Mouse (Mus musculus) hindbrain, embryonic 14.5 days (tissue): ENCODE data around the gene Gm14226. TPM values are rescaled to one million over a fixed set of nuclear protein-coding genes. Genes with fewer than 3 reads are reported as not detected.

Experiments
- ATAC-seq: fragments of 200-750 bp; cut with Nextera tagmentation; 2 replicates; pipeline ENCODE4 v1.8.0; 2017; ENCODE audit warnings: moderate number of reproducible peaks, mild to moderate bottlenecking, moderate TSS enrichment, moderate library complexity; ENCODE audit not compliant: low FRiP score
- DNase-seq: peaks from one replicate; pipeline ENCODE4 v3.0.0-alpha.2; 2015; ENCODE audit warnings: low spot score
- H3K27ac ChIP-seq: fragments of 300-500 bp; sonication (generic); 2 replicates; pipeline ENCODE4 v1.5.1; 2014; ENCODE audit warnings: mild to moderate bottlenecking, moderate library complexity
- H3K27me3 ChIP-seq: fragments of 300-500 bp; sonication (generic); 2 replicates; pipeline ENCODE4 v1.6.1; 2014; ENCODE audit warnings: mild to moderate bottlenecking, low read length, mixed read lengths; ENCODE audit not compliant: control insufficient read depth, insufficient read depth
- H3K36me3 ChIP-seq: fragments of 300-500 bp; sonication (generic); replicated peaks from 2 replicates; pipeline ENCODE4 v1.6.1; 2014; ENCODE audit not compliant: control insufficient read depth, insufficient read depth
- H3K4me1 ChIP-seq: fragments of 300-500 bp; sonication (generic); replicated peaks from 2 replicates; pipeline ENCODE4 v1.6.1; 2014; ENCODE audit warnings: antibody characterized with exemption, low read length, mixed read lengths; ENCODE audit not compliant: control insufficient read depth, insufficient read depth
- H3K4me2 ChIP-seq: fragments of 300-500 bp; sonication (generic); replicated peaks from 2 replicates; pipeline ENCODE4 v1.6.1; 2014; ENCODE audit warnings: mild to moderate bottlenecking, moderate library complexity
- H3K4me3 ChIP-seq: fragments of 300-500 bp; sonication (generic); replicated peaks from 2 replicates; pipeline ENCODE4 v1.5.1; 2014; ENCODE audit warnings: mild to moderate bottlenecking, low read length
- H3K9ac ChIP-seq: fragments of 300-500 bp; sonication (generic); 2 replicates; pipeline ENCODE4 v1.6.1; 2014
- H3K9me3 ChIP-seq: fragments of 300-500 bp; sonication (generic); 2 replicates; pipeline ENCODE4 v1.6.1; 2016; ENCODE audit warnings: low read length; ENCODE audit not compliant: control insufficient read depth
- WGBS: fragments of 180-500 bp; shearing (Covaris S2); extraction: QIAGEN DNeasy Blood & Tissue Kit; methylation state at CpG from one replicate; pipeline ENCODE4 v1.1.7; 2014; 5-methylcytosine and 5-hydroxymethylcytosine counted together
- polyA plus RNA-seq: library from polyadenylated mRNA; unstranded; fragments of >200 nt; fragmentation: Nextera tagmentation; extraction: Ambion mirVana; gene quantifications from 2 replicates; pipeline ENCODE4 v1.2.1, GENCODE M21; 2014

The Gm14226 gene
- polyA plus RNA-seq, 1 experiment from 2014 or later = not detected

DNA sequence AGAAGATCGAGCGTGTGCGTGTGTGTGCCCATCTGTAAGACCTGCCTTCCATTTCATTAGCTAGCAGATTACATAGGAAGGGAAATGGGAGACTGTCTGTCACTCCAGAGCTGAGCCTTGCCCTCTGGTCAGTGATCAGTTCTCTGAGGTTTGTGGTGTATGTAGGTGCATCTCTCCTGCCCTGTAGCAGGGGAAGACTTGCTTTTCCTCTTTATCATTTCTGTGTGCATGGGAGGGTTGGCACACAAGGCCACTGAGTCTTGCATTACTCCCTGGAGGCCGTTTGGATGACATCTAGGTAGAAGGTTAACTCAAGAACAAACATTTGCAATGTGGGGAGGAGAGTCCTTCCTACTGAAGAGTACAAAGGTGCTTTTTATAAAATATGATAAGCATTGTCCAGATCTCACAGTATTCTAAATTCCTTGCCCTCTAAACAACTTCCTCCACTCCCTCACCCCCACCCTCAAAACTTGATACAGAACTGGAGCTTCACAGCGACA lies 38.1 kb downstream of the Gm14226 start:
- peaks cover 14% of the 10 kb centered on the region for H3K36me3 ChIP-seq
- no peak for DNase-seq
- no peak overlapping the region for H3K9ac ChIP-seq
- H3K27ac ChIP-seq = no peak overlapping the region
- H3K27me3 ChIP-seq = no peaks in the 10 kb centered on the region
- WGBS = 76% methylated on average over 5 of the region's 5 CpGs
- no peak for ATAC-seq
- no peak overlapping the region for H3K4me3 ChIP-seq
- H3K4me1 ChIP-seq = peaks cover 7% of the 10 kb centered on the region
- no peak overlapping the region for H3K4me2 ChIP-seq
- H3K9me3 ChIP-seq = no peaks in the 10 kb centered on the region

DNA sequence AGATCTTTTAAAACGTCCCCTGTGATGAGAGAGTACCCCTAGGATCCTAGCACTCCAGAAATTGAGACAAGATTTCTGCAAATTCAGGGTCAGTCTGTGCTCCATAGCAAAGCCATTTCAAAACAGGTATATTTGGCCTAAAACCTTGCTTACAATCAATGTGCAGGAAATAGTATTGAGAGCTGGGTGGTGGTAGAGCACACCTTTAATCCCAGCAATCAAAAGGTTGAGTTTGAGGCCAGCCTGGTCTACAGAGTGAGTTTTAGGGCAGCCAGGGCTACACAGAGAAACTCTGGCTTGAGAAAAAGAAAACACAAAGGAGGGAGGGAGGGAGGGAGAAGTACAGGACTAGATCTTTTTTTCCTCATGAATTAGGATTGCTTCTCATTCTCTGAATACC lies 39.3 kb downstream of the Gm14226 start:
- Histone ChIP-seq H3K27ac (no peak overlapping the region), H3K27me3 (no peaks in the 10 kb centered on the region), H3K9ac (no peak overlapping the region), H3K36me3 (peaks cover 26% of the 10 kb centered on the region), H3K9me3 (no peaks in the 10 kb centered on the region), H3K4me1 (no peaks in the 10 kb centered on the region), H3K4me3 (no peak overlapping the region), H3K4me2 (no peak overlapping the region)
- no peak for DNase-seq
- WGBS = 89% methylated on average over 1 of the region's 1 CpGs
- no peak for ATAC-seq

DNA sequence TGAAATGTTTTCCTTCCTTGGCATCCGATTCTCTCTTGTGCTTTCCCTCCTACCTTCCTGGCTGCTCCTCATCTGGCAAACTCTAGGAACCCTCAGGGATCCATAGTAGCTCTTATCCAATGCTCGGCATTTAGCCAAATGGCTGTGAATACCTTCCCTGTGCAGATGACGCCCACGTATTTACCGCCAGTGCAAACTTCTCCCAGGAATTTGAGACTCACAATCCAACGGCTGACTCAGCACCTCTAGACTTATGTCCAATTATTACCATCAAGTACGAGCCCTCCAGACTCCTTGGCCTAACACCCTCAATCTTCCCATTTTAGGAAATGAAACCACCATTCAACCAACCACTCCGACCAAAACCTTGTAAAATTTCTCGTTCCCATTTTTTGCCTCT lies 53.0 kb downstream of the Gm14226 start:
- Histone ChIP-seq H3K27me3 (no peaks in the 10 kb centered on the region), H3K4me2 (no peak overlapping the region), H3K4me1 (peaks cover 22% of the 10 kb centered on the region), H3K36me3 (peaks cover 25% of the 10 kb centered on the region), H3K4me3 (no peak overlapping the region), H3K9me3 (no peaks in the 10 kb centered on the region), H3K9ac (no peak overlapping the region), H3K27ac (no peak overlapping the region)
- 86% methylated on average over 9 of the region's 9 CpGs for WGBS
- DNase-seq = no peak
- no peak for ATAC-seq

- no peak for DNase-seq
- no peaks in the 10 kb centered on the region for H3K27me3 ChIP-seq
- H3K4me2 ChIP-seq = peak overlapping the region; percentile 70
- H3K36me3 ChIP-seq = 0 out of 2 replicates have a peak, but pooled peaks cover 10% of the 10 kb centered on the region
- H3K4me1 ChIP-seq = peaks cover 22% of the 10 kb centered on the region
- no peak for ATAC-seq
- 83% methylated on average over 8 of the region's 8 CpGs for WGBS
- no peak overlapping the region for H3K27ac ChIP-seq
- H3K4me3 ChIP-seq = no peak overlapping the region
- no peak overlapping the region for H3K9ac ChIP-seq
- no peaks in the 10 kb centered on the region for H3K9me3 ChIP-seq
Observed at GRCm38 (mm10) chr2:155072353-155073145, 54.5 kb downstream of the Gm14226 start.

DNA sequence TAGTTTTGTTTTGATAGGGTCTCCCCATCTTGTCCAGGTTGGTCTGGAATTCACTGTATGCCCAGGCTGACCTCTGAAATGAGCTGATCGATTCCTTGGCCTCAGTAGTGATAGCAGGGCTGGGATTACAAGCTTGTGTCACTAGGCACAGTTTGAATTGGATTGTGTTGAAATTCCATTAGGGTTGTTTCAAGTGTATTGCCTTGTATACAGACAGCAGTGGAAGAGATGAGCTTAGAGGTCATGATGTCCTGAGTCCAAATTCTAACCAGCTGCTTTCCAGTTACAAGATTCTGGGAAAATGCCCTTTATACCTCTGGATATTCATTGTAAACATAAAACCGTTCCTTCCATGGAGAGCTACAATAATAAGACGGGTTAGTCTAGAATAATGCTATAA lies 55.3 kb downstream of the Gm14226 start:
- Histone ChIP-seq H3K9ac (peak overlapping the region; percentile 82), H3K4me2 (peak overlapping the region; percentile 70), H3K9me3 (no peaks in the 10 kb centered on the region), H3K27ac (peak overlapping the region; percentile 83), H3K4me1 (peaks cover 22% of the 10 kb centered on the region), H3K27me3 (no peaks in the 10 kb centered on the region), H3K36me3 (0 out of 2 replicates have a peak, but pooled peaks cover 3% of the 10 kb centered on the region), H3K4me3 (peak overlapping the region; percentile 58)
- DNase-seq = no peak
- WGBS = 15% methylated on average over 3 of the region's 3 CpGs
- no peak for ATAC-seq

GRCm38 (mm10) chr2:155073978-155074765 lies 56.1 kb downstream of the Gm14226 start, which contains the start of gene Ahcy:
Ahcy (minus strand) TSS chr2:155074497.
- H3K9ac ChIP-seq = peak within 1 kb of the TSS; percentile 82
- DNase-seq (peak; percentile 86), ATAC-seq (peak; percentile 96)
- H3K4me3 ChIP-seq = peak within 1 kb of the TSS; percentile 58
- H3K4me2 ChIP-seq = peak within 1 kb of the TSS; percentile 70
- peak within 1 kb of the TSS; percentile 83 for H3K27ac ChIP-seq
- no peaks in the 10 kb centered on the region for H3K9me3 ChIP-seq
- WGBS = under 1% methylated on average over 56 of the region's 56 CpGs
- peaks cover 22% of the 10 kb centered on the region for H3K4me1 ChIP-seq
- no peaks in the 10 kb centered on the region for H3K27me3 ChIP-seq
- no peaks in the 10 kb centered on the region for H3K36me3 ChIP-seq

GRCm38 (mm10) chr2:155074766-155075330 lies 56.8 kb downstream of the Gm14226 start:
- peak overlapping the region; percentile 83 for H3K27ac ChIP-seq
- no peaks in the 10 kb centered on the region for H3K36me3 ChIP-seq
- H3K4me2 ChIP-seq = peak overlapping the region; percentile 70
- ATAC-seq = peak; percentile 5; the same call in 1 of the 2 replicates
- H3K9ac ChIP-seq = peak overlapping the region; percentile 82
- no peaks in the 10 kb centered on the region for H3K9me3 ChIP-seq
- peaks cover 22% of the 10 kb centered on the region for H3K4me1 ChIP-seq
- 16% methylated on average over 12 of the region's 12 CpGs for WGBS
- H3K4me3 ChIP-seq = peak overlapping the region; percentile 58
- no peaks in the 10 kb centered on the region for H3K27me3 ChIP-seq
- no peak for DNase-seq

- Histone ChIP-seq H3K4me1 (peaks cover 22% of the 10 kb centered on the region), H3K4me2 (no peak overlapping the region), H3K9ac (no peak overlapping the region), H3K27ac (no peak overlapping the region), H3K27me3 (no peaks in the 10 kb centered on the region), H3K36me3 (no peaks in the 10 kb centered on the region), H3K4me3 (no peak overlapping the region), H3K9me3 (no peaks in the 10 kb centered on the region)
- ATAC-seq (no peak), DNase-seq (no peak)
- WGBS = 84% methylated on average over 6 of the region's 6 CpGs
Observed at GRCm38 (mm10) chr2:155075649-155076048, 57.6 kb downstream of the Gm14226 start.
